Comparison of ENCODE assay signal across 8 mouse cellular contexts in genomic region chr13:29985101-29985854, GRCm38 (mm10). TPM values are rescaled to one million over a fixed set of nuclear protein-coding genes. Genes with fewer than 3 reads are reported as not detected.
DNase-seq lines count a peak whose midpoint lies in the region; ATAC-seq and TF ChIP-seq lines count a peak whose summit lies in the region.

No protein-coding gene starts in this region.

- TF ChIP-seq POLR2A in ES-Bruce4 (IDR thresholded peaks at IDR 0.05; ENCODE audit: insufficient read depth, low read length) = no peak
- no peak for TF ChIP-seq POLR2A in bone marrow, adult 2 months (IDR thresholded peaks at IDR 0.05; ENCODE audit: borderline replicate concordance, control insufficient read depth, low read depth, low read length)

- TF ChIP-seq EP300 in ES-Bruce4 (IDR thresholded peaks at IDR 0.05; ENCODE audit: insufficient read depth, low read depth, low read length) = no peak

- no peaks in the 10 kb centered on the region for H3K9me3 ChIP-seq in ES-Bruce4 (replicated peaks; ENCODE audit: control insufficient read depth, insufficient read depth, low read length, poor library complexity, severe bottlenecking)
- no peaks in the 10 kb centered on the region for H3K9me3 ChIP-seq in forebrain, embryonic 13.5 days (replicated peaks)
- H3K9me3 ChIP-seq in hindbrain, embryonic 11.5 days (ENCODE audit: control insufficient read depth, low read length) = no peaks in the 10 kb centered on the region

- DNase-seq in hindbrain, embryonic 11.5 days (ENCODE audit: low spot score) = peak; percentile 77
- DNase-seq in layer of hippocampus, postnatal 25 days (ENCODE audit: extremely low spot score in 1 of 2, low spot score in 1 of 2) = peak; percentile 20 to 21
- peak; percentile 9 for DNase-seq in lung, postnatal 36 days
- DNase-seq in right cerebral cortex, postnatal 4 days = peak; percentile 42
- DNase-seq in T-cell, adult 2 months (ENCODE audit: low spot score) = no peak

- no peaks in the 10 kb centered on the region for H3K27me3 ChIP-seq in ES-Bruce4 (ENCODE audit: control insufficient read depth, insufficient read depth, low read length, poor library complexity, severe bottlenecking)
- no peaks in the 10 kb centered on the region for H3K27me3 ChIP-seq in forebrain, embryonic 13.5 days
- H3K27me3 ChIP-seq in hindbrain, embryonic 11.5 days (ENCODE audit: control insufficient read depth, insufficient read depth, low read length) = no peaks in the 10 kb centered on the region

- H3K27ac ChIP-seq in ES-Bruce4 (ENCODE audit: insufficient read depth, low read length) = peak overlapping the region; percentile 76
- peak overlapping the region; percentile 96 for H3K27ac ChIP-seq in bone marrow, adult 2 months (ENCODE audit: control insufficient read depth, insufficient read depth, low read depth, low read length, poor library complexity)
- peak overlapping the region; percentile 93 for H3K27ac ChIP-seq in forebrain, embryonic 13.5 days
- H3K27ac ChIP-seq in hindbrain, embryonic 11.5 days (ENCODE audit: low read depth, low read length) = peak overlapping the region; percentile 94

- H3K4me2 ChIP-seq in forebrain, embryonic 13.5 days = peak overlapping the region; percentile 94
- H3K4me2 ChIP-seq in hindbrain, embryonic 11.5 days (replicated peaks; ENCODE audit: low read depth, low read length) = peak overlapping the region; percentile 80

- peaks cover 4% of the 10 kb centered on the region for H3K36me3 ChIP-seq in ES-Bruce4 (ENCODE audit: control insufficient read depth, insufficient read depth, low read length, poor library complexity, severe bottlenecking)
- H3K36me3 ChIP-seq in forebrain, embryonic 13.5 days (ENCODE audit: poor library complexity, severe bottlenecking) = 0 out of 2 replicates have a peak, but pooled peaks cover 1% of the 10 kb centered on the region
- H3K36me3 ChIP-seq in hindbrain, embryonic 11.5 days (ENCODE audit: control insufficient read depth, insufficient read depth, low read length) = no peaks in the 10 kb centered on the region

- no peak for TF ChIP-seq CTCF in ES-Bruce4 (IDR thresholded peaks at IDR 0.05; ENCODE audit: low read depth, low read length)
- no peak for TF ChIP-seq CTCF in bone marrow, adult 2 months (IDR thresholded peaks at IDR 0.05; ENCODE audit: control insufficient read depth, insufficient read depth, low read length)

- H3K4me1 ChIP-seq in ES-Bruce4 (ENCODE audit: control insufficient read depth, insufficient read depth, low read length) = peaks cover 2% of the 10 kb centered on the region
- H3K4me1 ChIP-seq in bone marrow, adult 2 months (ENCODE audit: control insufficient read depth, insufficient read depth, low read length) = peaks cover 2% of the 10 kb centered on the region; the same call in 1 of the 2 replicates
- peaks cover 28% of the 10 kb centered on the region for H3K4me1 ChIP-seq in forebrain, embryonic 13.5 days
- peaks cover 3% of the 10 kb centered on the region; the same call in 1 of the 2 replicates for H3K4me1 ChIP-seq in hindbrain, embryonic 11.5 days (replicated peaks; ENCODE audit: control insufficient read depth, insufficient read depth, low read length)

- peak overlapping the region; percentile 94 for H3K4me3 ChIP-seq in ES-Bruce4 (ENCODE audit: low read depth, low read length)
- H3K4me3 ChIP-seq in bone marrow, adult 2 months (replicated peaks; ENCODE audit: control insufficient read depth, low read depth, low read length) = peak overlapping the region; percentile 84
- peak overlapping the region; percentile 94 for H3K4me3 ChIP-seq in forebrain, embryonic 13.5 days
- H3K4me3 ChIP-seq in hindbrain, embryonic 11.5 days (ENCODE audit: low read depth, low read length) = peak overlapping the region; percentile 69

- peak overlapping the region; percentile 100 for H3K9ac ChIP-seq in ES-Bruce4 (ENCODE audit: low read depth, poor library complexity, severe bottlenecking)
- peak overlapping the region; percentile 93 for H3K9ac ChIP-seq in forebrain, embryonic 13.5 days
- H3K9ac ChIP-seq in hindbrain, embryonic 11.5 days (ENCODE audit: low read depth, low read length) = peak overlapping the region; percentile 99

- no peak for ATAC-seq in forebrain, embryonic 13.5 days
- peak; percentile 5; the same call in 1 of the 2 replicates for ATAC-seq in hindbrain, embryonic 11.5 days (ENCODE audit: low FRiP score)

- 1% methylated on average over 62 of the region's 62 CpGs for whole genome bisulfite sequencing in bone marrow, adult 2 months
- WGBS in forebrain, embryonic 13.5 days = under 1% methylated on average over 56 of the region's 62 CpGs
- WGBS in hindbrain, embryonic 11.5 days = under 1% methylated on average over 45 of the region's 62 CpGs

RNA-seq across cellular contexts. Expression of gene E2f3, which starts 0.6 kb away (rescaled TPM):
- polyA plus RNA-seq in ES-Bruce4 (2011; ENCODE audit: insufficient read depth, insufficient read length, low read depth, missing spikeins) = 26.8 and 29.7 TPM in 2 replicates
- 8.4 and 11.1 TPM in 2 replicates for polyA plus RNA-seq in bone marrow, adult 2 months (2011; ENCODE audit: insufficient read depth, insufficient read length, low replicate concordance, missing spikeins)
- 11.5 and 12.4 TPM in 2 replicates for polyA plus RNA-seq in forebrain, embryonic 13.5 days (2015; fragmentation: Nextera tagmentation; extraction: Ambion mirVana)
- 13.0 and 13.3 TPM in 2 replicates for polyA plus RNA-seq in hindbrain, embryonic 11.5 days (2014; fragmentation: Nextera tagmentation; extraction: Ambion mirVana)
- 10 to 100 TPM; 24.2 to 25.6 TPM for total RNA-seq in layer of hippocampus, postnatal 25 days (2021)
